Mouse (Mus musculus): ENCODE data around the gene Methig1.
A peak's percentile ranks its signal among the peaks of the same experiment; 100 is the strongest.

Methig1 gene

GRCm38 (mm10) chr15:100422899-100423860 lies 70.2 kb downstream of the Methig1 start:
- peak; percentile 84 for DNase-seq (ENCODE audit: low read depth, low spot score)

DNA sequence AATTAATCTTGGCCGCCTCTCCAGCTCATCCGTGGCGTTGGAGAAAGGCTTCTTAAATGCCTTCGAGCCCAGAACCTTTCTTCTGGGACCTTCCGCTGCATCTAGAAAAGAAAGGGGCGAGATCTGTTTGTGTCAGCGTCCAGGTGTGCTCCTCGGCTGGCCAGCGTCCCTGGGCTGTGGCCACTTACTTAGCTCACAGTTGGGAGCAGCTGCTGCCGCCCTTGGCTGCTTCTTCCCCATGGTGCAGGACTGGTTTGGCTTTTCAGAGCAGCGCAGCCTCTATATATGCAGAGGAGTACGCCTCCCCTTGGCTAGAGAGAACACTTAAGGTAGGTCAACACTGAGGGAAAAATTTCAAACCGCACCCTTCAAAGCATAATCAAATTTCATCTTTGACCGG lies 71.0 kb downstream of the Methig1 start:
- no peak for DNase-seq (ENCODE audit: low read depth, low spot score)

- DNase-seq (ENCODE audit: low read depth, low spot score), result no peak
These were observed 71.6 kb downstream of the Methig1 start, which contains the start of gene Slc11a2 for GRCm38 (mm10) chr15:100424396-100425122. Gene Slc11a2, minus strand, starts transcription at chr15:100425072.

- no peak for DNase-seq (ENCODE audit: low read depth, low spot score)
These were observed 75.5 kb downstream of the Methig1 start for GRCm38 (mm10) chr15:100428296-100428905.

DNA sequence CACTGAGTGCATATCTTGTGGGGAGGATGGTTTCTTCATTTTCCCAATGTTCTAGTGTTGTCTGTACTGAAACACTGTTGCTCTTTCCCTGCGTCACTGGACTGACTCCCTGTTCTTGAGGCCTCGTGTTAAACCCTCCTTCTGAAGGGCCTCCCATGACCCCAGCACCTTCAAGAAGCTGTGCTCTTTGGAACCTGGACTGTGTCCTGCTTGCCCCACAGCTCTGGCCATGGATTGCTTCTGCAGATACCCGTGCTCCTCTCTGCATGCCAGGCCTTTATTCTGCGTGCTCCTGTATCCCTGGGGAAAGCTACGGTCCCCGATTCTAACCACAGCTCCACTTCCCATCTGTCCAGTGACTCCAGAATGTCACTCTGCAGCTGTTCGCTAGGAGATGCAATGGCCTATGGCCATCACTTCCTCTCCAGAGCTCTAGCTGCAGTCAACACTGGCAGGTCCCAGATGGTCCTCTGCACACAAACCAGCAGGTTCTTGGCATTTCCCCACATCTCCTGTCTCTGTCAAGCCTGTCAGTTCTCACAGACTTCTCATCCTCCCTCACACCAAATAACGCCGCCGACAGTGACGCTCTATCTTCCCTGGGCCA lies 77.1 kb downstream of the Methig1 start:
- no peak for DNase-seq (ENCODE audit: low read depth, low spot score)

- no peak for DNase-seq (ENCODE audit: low read depth, low spot score)
These were observed 80.3 kb downstream of the Methig1 start for GRCm38 (mm10) chr15:100433234-100433633.
